ENCODE assay signal across 23 mouse cellular contexts in genomic region chr8:9596003-9596402, GRCm38 (mm10).
DNase-seq lines count a peak whose midpoint lies in the region; TF ChIP-seq lines count a peak whose summit lies in the region.
"Had no signal": no experiment of that assay in that cellular context is flagged by ENCODE, and none has a peak within 500 bp of the region (broad histone marks: within the 10 kb centered on the region; RNA-seq: fewer than 3 reads in every experiment).

No protein-coding gene starts in this region.

- no peak for TF ChIP-seq CTCF in heart, adult 2 months (IDR thresholded peaks at IDR 0.05)

- peak; percentile 4 for DNase-seq in kidney, postnatal 14 days
- no peak for DNase-seq in kidney, adult 8-10 months
- DNase-seq in ES-E14 (ENCODE audit: low read depth, low spot score) (peak; percentile 15), ZHBTc4 (ENCODE audit: low read depth, low spot score) (peak; percentile 68)
- DNase-seq in right cerebral cortex, postnatal 4 days: no peak
- DNase-seq in heart, adult 2 months: no peak
- DNase-seq: adrenal gland, adult 8-10 months; adrenal gland, postnatal 25 days; cerebellum, adult 2 months; cerebellum, adult 9-11 months; cerebellum, postnatal 25 days; gastrocnemius, postnatal 25 days; heart, adult 18-20 months; heart, postnatal 14 days; heart, postnatal 4 days had no signal

- TF ChIP-seq EP300 in heart, adult 2 months (IDR thresholded peaks at IDR 0.05; ENCODE audit: insufficient read depth, low read depth, low read length): no peak

- H3K9ac ChIP-seq in ES-E14 (ENCODE audit: insufficient read depth, low read depth, low read length, poor library complexity, severe bottlenecking): no peak overlapping the region
- no peak overlapping the region for H3K9ac ChIP-seq in heart, adult 2 months (ENCODE audit: low read depth, low read length)
- H3K9ac ChIP-seq: embryonic facial prominence, embryonic 12.5 days; embryonic facial prominence, embryonic 15.5 days; forebrain, embryonic 15.5 days; heart, embryonic 13.5 days; hindbrain, embryonic 14.5 days had no signal

- in situ Hi-C loops in ES-E14 (cut with MboI; ENCODE audit: low sequenced_read_pairs in 2 of 2, unreplicated experiment in 2 of 2): loop anchor here in 1 of 2 experiments (25.0 kb wide), 1 partner anchor 359 kb away; no protein-coding TSS in a partner anchor

- no peak for TF ChIP-seq POLR2A in heart, adult 2 months (IDR thresholded peaks at IDR 0.05; ENCODE audit: insufficient read depth, low read depth, low read length)

- H3K4me3 ChIP-seq in ES-E14 (ENCODE audit: insufficient read depth in 1 of 2, low read depth in 1 of 2, low read length in 2 of 2, poor library complexity in 1 of 2, severe bottlenecking in 1 of 2): no peak overlapping the region
- no peak overlapping the region for H3K4me3 ChIP-seq in heart, adult 2 months
- H3K4me3 ChIP-seq: embryonic facial prominence, embryonic 12.5 days; embryonic facial prominence, embryonic 15.5 days; forebrain, embryonic 15.5 days; heart, embryonic 10.5 days; heart, embryonic 13.5 days had no signal

- 45% methylated on average over 3 of the region's 3 CpGs for WGBS in heart, adult 2 months

- H3K36me3 ChIP-seq in ES-E14 (ENCODE audit: control insufficient read depth, insufficient read depth, low read length, poor library complexity, severe bottlenecking): no peaks in the 10 kb centered on the region
- H3K36me3 ChIP-seq in heart, adult 2 months (ENCODE audit: control insufficient read depth, insufficient read depth, low read length): no peaks in the 10 kb centered on the region
- H3K36me3 ChIP-seq: embryonic facial prominence, embryonic 12.5 days; embryonic facial prominence, embryonic 15.5 days; forebrain, embryonic 15.5 days; G1E; heart, embryonic 10.5 days; heart, embryonic 13.5 days had no signal

- H3K79me2 ChIP-seq in heart, adult 2 months (replicated peaks; ENCODE audit: control insufficient read depth, insufficient read depth, low read length): no peaks in the 10 kb centered on the region

- intact Hi-C loops in heart, adult 2 months (cut with DNase I): no loop called here

- peaks cover 0 to 2% of the 10 kb centered on the region in 2 experiments; a peak in 1 of 4 replicates for H3K4me1 ChIP-seq in ES-E14 (ENCODE audit: control insufficient read depth in 2 of 2, insufficient read depth in 2 of 2, low read length in 2 of 2, poor library complexity in 1 of 2)
- H3K4me1 ChIP-seq in heart, adult 2 months (ENCODE audit: control insufficient read depth, insufficient read depth, low read length): no peaks in the 10 kb centered on the region
- H3K4me1 ChIP-seq: embryonic facial prominence, embryonic 12.5 days; embryonic facial prominence, embryonic 15.5 days; forebrain, embryonic 15.5 days; heart, embryonic 10.5 days; heart, embryonic 13.5 days had no signal

- no peaks in the 10 kb centered on the region for H3K27me3 ChIP-seq in heart, adult 2 months (ENCODE audit: control insufficient read depth, insufficient read depth, low read length)
- H3K27me3 ChIP-seq: embryonic facial prominence, embryonic 12.5 days; embryonic facial prominence, embryonic 15.5 days; forebrain, embryonic 15.5 days; heart, embryonic 13.5 days had no signal

- H3K9me3 ChIP-seq in ES-E14 (ENCODE audit: control insufficient read depth, insufficient read depth, low read depth, low read length): no peaks in the 10 kb centered on the region
- H3K9me3 ChIP-seq: embryonic facial prominence, embryonic 12.5 days; embryonic facial prominence, embryonic 15.5 days; forebrain, embryonic 15.5 days; G1E; heart, embryonic 10.5 days; heart, embryonic 13.5 days had no signal

- no peak overlapping the region for H3K27ac ChIP-seq in ES-E14 (ENCODE audit: insufficient read depth, low read depth, low read length, poor library complexity, severe bottlenecking)
- H3K27ac ChIP-seq in heart, adult 2 months: no peak overlapping the region
- H3K27ac ChIP-seq: embryonic facial prominence, embryonic 12.5 days; embryonic facial prominence, embryonic 15.5 days; forebrain, embryonic 15.5 days; heart, embryonic 10.5 days; heart, embryonic 13.5 days; hindbrain, embryonic 14.5 days; hindbrain, postnatal 0 days had no signal

TF ChIP-seq in ES-E14, 5 proteins besides CTCF, POLR2A, EP300 and RAD21:
- TF ChIP-seq MAFK (IDR thresholded peaks at IDR 0.05; ENCODE audit: insufficient read depth, low read depth, low read length): no peak
- TF ChIP-seq ZNF384 (IDR thresholded peaks at IDR 0.05; ENCODE audit: low read depth, low read length): no peak

Comparison
In these comparisons a context has a peak if more than half of its experiments do, and no peak if none do; other contexts are left out.
1. DNase-seq: peak in kidney, postnatal 14 days (single experiment), ES-E14 (single experiment) and ZHBTc4 (single experiment); none in kidney, adult 8-10 months (0 of 2), right cerebral cortex, postnatal 4 days (single experiment) and heart, adult 2 months (0 of 2).